Mouse (Mus musculus): ENCODE measurements around the gene Pclo.
"Not testable (repeated sequence)": the region's sequence is repeated elsewhere in the genome, so short reads cannot be mapped to it uniquely, and the experiment has no call there.

The Pclo gene

GRCm38 (mm10) chr5:14680419-14680818, 165.7 kb downstream of the Pclo start:
- DNase-seq (ENCODE audit: low read depth, low spot score) = peak; percentile 32

DNA sequence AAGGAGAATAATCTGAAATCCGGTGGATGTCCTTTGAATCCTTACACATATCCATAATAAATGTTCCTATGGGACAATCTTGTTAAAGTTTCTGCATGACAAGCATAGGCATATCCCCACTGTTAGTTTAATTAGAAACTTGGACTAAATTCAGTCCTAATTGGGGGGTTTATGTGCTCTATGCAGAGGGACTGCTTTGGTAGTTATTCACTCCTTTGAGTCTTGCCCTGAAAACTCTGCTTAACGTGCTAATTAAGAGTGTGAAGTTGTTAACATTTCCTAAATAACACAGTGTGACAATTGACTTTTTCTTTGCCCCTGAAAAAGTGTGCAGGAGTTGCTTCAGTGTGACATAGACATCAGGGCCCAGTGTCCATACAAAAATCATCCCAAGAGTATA, 177.3 kb downstream of the Pclo start:
- no peak for DNase-seq (ENCODE audit: low read depth, low spot score)

GRCm38 (mm10) chr5:14696745-14697144, 182.0 kb downstream of the Pclo start:
- DNase-seq (ENCODE audit: low read depth, low spot score) = no peak

- DNase-seq (ENCODE audit: low read depth, low spot score) = no peak
Observed at GRCm38 (mm10) chr5:14700900-14701299, 186.2 kb downstream of the Pclo start.

DNA sequence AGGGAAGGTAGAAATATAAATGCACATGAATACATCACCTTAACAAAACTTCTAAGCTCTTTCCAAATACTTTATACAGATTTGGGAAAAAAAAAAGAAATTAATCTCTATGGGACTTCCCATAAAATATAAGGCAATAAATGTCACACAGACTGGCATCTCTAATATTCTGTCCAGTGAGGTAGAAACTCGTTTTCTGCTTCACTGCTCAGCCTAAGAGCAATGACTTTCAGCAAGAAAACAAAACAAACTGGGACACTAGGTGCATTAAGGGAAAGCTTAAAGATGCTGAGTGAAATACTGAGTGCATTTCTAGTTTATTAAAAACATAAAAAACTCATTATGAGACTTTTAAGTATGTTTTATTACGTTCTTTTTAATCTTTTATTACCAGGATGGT, 190.7 kb downstream of the Pclo start:
- no peak for DNase-seq (ENCODE audit: low read depth, low spot score)

DNA sequence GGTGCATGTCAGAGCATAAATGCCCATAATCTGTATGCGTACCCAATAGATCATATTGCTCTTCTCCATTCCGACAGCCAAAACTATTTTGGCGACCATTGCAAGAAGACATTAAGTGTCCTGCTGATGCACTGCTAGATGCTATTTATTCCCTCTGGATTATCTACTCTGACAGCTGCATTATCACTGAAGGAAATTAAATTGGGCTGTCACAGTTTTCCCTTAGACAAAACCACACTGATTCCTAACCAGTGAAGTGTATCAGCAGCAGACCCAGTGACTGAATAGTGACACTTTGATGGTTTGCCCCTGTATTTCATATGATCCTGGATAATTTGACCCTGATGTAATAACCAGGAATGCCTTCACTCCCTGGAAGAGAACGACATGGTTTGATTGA, 192.6 kb downstream of the Pclo start:
- no peak for DNase-seq (ENCODE audit: low read depth, low spot score)

GRCm38 (mm10) chr5:14723576-14723975, 208.9 kb downstream of the Pclo start:
- DNase-seq (ENCODE audit: low read depth, low spot score) = no peak

GRCm38 (mm10) chr5:14728676-14729253, 214.0 kb downstream of the Pclo start:
- peak; percentile 97 for DNase-seq (ENCODE audit: low read depth, low spot score)

DNA sequence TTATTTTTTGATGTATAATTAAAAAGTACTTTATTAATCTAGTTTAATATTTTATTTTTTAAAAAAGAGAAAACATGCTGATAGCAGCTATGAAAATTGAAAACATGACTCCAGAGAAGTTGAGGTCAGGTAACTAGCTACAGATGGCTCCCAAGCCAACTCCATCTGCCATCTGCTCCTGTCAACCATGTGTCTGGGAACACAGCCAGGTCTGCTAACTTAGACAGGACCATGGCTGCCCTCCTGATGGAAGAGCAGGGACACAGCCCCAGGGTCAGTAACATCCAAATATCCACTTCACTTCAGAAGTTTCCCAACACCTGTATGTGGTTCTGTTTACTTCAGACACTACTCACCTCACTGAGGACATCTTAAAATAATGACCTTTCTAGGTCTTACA, 236.2 kb downstream of the Pclo start:
- peak; percentile 46 for DNase-seq (ENCODE audit: low read depth, low spot score)

- DNase-seq (ENCODE audit: low read depth, low spot score) = no peak
Observed at GRCm38 (mm10) chr5:14766686-14767085, 252.0 kb downstream of the Pclo start.

GRCm38 (mm10) chr5:14782362-14783082, 267.8 kb downstream of the Pclo start:
- DNase-seq (ENCODE audit: low read depth, low spot score) = no peak

GRCm38 (mm10) chr5:14793891-14794290, 279.2 kb downstream of the Pclo start:
- no peak for DNase-seq (ENCODE audit: low read depth, low spot score)

DNA sequence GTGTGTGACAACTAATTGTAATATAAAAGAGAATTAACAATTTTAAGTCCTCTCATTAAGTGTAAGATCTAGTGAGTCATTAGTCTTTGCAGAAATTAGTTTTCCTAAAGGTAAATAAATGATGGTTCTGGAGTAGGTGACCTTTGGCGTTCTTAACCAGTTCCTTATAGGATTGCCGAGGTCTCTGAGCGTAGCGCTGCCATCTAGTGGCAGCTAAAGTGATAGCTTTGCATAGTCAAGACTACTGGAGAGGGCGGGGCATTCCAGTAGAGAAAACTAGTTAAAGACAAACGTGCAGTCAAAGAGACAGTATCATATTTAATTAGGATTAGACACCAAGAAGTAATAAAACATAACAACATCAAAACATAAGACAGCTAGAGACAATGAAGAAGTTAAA, 292.4 kb downstream of the Pclo start:
- peak; percentile 87 for DNase-seq (ENCODE audit: low read depth, low spot score)

DNA sequence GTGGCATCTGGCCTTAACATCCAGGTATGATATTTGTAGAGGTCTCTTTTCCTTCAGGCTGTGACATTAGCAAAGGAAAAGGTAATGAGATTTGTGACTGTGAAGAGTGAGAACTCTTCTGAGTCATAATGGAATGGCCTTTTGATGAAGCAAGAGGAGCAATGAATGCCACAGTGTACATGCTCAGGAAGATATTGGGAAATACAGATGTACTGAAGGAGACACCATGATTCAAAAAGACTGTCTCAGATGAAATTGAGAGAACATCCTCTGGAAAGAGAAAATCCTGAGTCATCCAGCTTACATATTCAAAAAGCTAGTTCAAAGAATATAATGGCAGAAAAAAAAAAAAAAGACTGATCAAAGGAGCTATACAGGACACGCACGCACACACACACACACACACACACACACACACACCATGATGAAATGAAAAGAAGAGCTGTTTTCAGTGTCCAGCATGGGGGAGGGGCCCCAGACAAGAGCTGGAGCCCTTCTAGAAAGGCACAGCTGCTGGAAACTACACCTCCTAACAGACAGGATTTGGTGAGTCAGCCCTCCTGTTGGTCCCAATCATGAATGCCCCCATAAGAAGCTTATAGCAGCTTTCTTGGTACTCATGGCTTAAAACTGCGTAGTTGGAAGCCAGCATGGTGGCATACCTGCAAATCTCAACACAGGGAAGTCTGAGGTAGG, 318.6 kb downstream of the Pclo start:
- no peak for DNase-seq (ENCODE audit: low read depth, low spot score)

- no peak for DNase-seq (ENCODE audit: low read depth, low spot score)
Observed at GRCm38 (mm10) chr5:14834155-14834991, 319.7 kb downstream of the Pclo start.

GRCm38 (mm10) chr5:14853650-14854049, 338.9 kb downstream of the Pclo start:
- no peak for DNase-seq (ENCODE audit: low read depth, low spot score)

DNA sequence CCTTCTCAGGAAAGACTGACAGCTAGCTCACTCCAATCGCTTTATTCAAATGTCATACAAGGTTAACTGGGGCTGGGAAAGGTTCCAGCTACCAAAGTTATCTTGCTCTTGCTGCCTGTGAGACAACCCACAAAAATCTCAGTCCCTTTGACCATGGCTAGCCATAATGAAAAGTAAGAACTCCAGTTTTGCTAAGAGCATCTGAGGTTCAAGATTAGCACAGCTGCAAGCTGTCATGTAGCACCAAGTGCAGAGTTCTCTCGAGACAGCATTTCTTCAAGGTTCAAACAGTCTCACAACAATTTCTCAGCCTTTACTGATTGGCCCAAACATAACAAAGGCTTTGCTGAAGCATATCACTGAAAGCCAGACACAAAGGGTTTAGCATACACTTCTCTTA, 370.6 kb downstream of the Pclo start:
- DNase-seq (ENCODE audit: low read depth, low spot score) = not testable (repeated sequence)

- no peak for DNase-seq (ENCODE audit: low read depth, low spot score)
Observed at GRCm38 (mm10) chr5:14892242-14892641, 377.5 kb downstream of the Pclo start.

DNA sequence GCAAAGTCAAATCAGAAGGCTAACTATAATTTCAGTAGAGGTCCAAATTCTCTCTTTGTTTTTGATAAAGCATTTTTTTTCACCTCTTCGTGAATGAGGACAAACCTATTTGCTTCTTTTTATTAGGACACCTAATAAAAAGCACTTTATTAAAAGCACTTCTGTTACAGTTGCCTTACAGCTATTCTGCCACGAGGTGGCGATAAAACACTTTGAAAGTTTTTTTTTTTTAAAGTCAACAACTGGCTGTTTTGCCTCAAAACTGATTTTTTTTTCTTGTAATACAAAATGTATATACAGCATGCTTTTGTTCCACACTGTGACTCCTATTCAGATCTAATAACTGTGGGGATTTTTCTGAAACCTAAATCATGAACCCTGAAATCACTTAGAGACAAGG, 388.8 kb downstream of the Pclo start:
- DNase-seq (ENCODE audit: low read depth, low spot score) = peak; percentile 42

All from 3T3-L1 (cell line).